Mouse (Mus musculus) G1E (cell line): Measurements from ENCODE around the gene Itgav.

Experiments
- CTCF ChIP-seq: IDR thresholded peaks from 2 replicates; pipeline ENCODE4 v1.5.1; 2012; ENCODE audit warnings: low read depth, low read length, inconsistent platforms, mixed read lengths
- GATA1 ChIP-seq: IDR thresholded peaks from 2 replicates; pipeline ENCODE4 v1.6.1; 2012; ENCODE audit warnings: borderline replicate concordance, low read length, inconsistent platforms, mixed read lengths
- GATA2 ChIP-seq: IDR thresholded peaks from 2 replicates; pipeline ENCODE4 v1.6.1; 2012; ENCODE audit warnings: low read depth, low read length, inconsistent platforms, borderline replicate concordance
- POLR2AphosphoS5 ChIP-seq: IDR thresholded peaks from 2 replicates; pipeline ENCODE4 v1.6.1; 2012; ENCODE audit warnings: low read depth, low read length, inconsistent platforms; ENCODE audit not compliant: insufficient replicate concordance
- TAL1 ChIP-seq: conservative IDR thresholded peaks from 2 replicates; pipeline ENCODE4 v1.6.1; 2012; ENCODE audit warnings: low read depth, low read length, inconsistent platforms, mixed read lengths

GRCm38 (mm10) chr2:83676226-83676870 lies 47.8 kb upstream of the Itgav start:
- TF ChIP-seq CTCF (no peak), GATA1 (no peak), GATA2 (no peak), TAL1 (no peak), POLR2AphosphoS5 (no peak)
